Mouse (Mus musculus) embryonic stem cell, embryonic (primary cell): ENCODE measurements around the gene Ly6g5c.
"Not testable (repeated sequence)": the region's sequence is repeated elsewhere in the genome, so short reads cannot be mapped to it uniquely, and the experiment has no call there.

Source experiments
- CTCF ChIA-PET, 4 experiments: fragments of 300-600 bp in 2 of 4; fragments of 350-600 bp in 2 of 4; sonication (Branson Sonifier 250); formaldehyde crosslinking; loops; one replicate each; lab custom pipeline; 2022; ENCODE audit warnings: inconsistent platforms in 2 of 4; lab: Charles Lee
- POLR2A ChIA-PET, 4 experiments: fragments of 300-600 bp in 2 of 4; fragments of 350-600 bp in 2 of 4; sonication (Branson Sonifier 250); formaldehyde crosslinking; loops; one replicate each; lab custom pipeline; 2022; ENCODE audit warnings: antibody characterized with exemption in 4 of 4, inconsistent platforms in 1 of 4; lab: Charles Lee

Gene Ly6g5c

DNA sequence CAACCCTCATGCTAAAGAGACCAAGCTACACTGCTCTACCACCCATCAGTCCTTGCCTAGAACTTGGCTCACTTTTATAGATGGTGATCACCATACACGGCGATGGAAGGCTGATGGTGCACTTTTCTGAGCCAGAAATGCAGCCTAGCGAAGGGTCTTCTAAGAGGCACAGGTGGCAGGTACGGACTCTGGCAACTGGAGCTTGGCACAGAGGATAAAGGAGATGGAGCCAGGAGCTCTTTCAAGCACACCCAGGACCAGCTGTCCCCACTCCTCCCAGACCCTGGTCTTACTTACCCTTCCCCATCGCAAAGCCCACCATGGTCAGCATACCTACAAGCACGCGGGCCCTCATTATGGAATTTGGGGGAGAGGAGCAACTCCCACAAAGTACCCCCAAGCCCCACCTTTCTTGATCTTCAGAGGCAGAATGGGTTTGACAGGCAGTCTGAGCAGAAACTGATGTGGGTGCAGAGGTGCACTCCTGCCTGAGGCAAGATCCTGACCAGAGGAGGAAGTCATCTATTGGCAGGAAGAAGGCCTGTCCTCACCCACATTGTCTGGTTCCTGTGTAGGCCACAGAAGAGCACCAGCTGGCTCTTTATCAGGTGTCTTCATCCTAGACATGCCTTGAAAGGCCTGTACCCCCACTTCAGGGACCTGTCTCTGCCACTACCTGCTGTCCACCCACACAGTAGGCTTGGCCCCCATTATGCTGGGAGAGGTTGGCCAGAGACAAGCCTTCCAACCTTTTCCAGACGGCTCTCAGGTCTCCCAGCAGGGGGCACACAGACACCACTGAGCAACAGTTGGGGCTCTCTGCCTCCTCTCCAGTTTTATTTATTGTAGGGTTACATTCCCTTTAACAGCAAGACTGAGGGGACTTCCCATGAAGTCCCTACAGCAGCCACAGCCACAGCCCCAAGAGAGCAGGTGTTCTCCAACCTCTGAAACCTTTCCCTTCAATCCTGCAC lies 7.3 kb downstream of the Ly6g5c start, which contains the start of gene Ly6g5b:
TSS of gene Ly6g5b (minus strand) at position 383 of the 974 bp plus-strand sequence.
- ChIA-PET CTCF (interaction anchor here in 3 of 4 experiments (0.6 to 1.4 kb wide), 3 partner anchors 12 to 159 kb away, joined by 3 read pairs; no protein-coding TSS in a partner anchor), POLR2A (interaction anchor here in 2 of 4 experiments (0.7 to 2.3 kb wide), 6 partner anchors 9 to 51 kb away, joined by 3 to 15 read pairs (median 3); partner anchors contain the start of gene D17H6S53E (in 1 of the 2))

DNA sequence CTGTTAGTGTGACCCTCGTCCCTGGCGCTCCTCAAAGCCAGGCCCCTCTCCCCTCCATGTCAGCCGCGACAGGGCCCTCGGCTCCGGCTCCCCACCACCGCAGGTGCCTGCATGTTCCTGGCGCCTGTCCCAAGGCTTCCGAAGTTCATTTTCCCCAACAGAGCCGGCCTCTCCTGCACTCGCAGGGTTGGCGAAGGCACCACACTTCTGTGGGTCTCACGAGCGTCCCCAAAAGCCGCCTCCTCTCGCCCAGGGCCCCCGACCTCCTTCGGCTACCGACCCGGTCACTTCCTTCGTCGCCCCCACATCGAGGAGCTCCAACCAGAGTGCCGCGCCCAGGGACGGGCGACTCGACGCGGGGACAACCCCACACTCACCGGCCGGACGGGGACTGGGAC lies 12.7 kb downstream of the Ly6g5c start:
- POLR2A ChIA-PET: interaction anchor here (0.6 to 4.4 kb wide), 62 partner anchors 9 to 476 kb away, joined by 3 to 43 read pairs (median 4); partner anchors contain the start of genes Abhd16a (in 2 of the 4), Apom (in 2 of the 4), Ddx39b (in 2 of the 4) and Bag6 (in 1 of the 4)
- CTCF ChIA-PET: interaction anchor here (0.5 to 2.1 kb wide), 15 partner anchors 11 to 137 kb away, joined by 3 to 9 read pairs (median 4); partner anchors contain the start of gene Atp6v1g2 (in 1 of the 4)

DNA sequence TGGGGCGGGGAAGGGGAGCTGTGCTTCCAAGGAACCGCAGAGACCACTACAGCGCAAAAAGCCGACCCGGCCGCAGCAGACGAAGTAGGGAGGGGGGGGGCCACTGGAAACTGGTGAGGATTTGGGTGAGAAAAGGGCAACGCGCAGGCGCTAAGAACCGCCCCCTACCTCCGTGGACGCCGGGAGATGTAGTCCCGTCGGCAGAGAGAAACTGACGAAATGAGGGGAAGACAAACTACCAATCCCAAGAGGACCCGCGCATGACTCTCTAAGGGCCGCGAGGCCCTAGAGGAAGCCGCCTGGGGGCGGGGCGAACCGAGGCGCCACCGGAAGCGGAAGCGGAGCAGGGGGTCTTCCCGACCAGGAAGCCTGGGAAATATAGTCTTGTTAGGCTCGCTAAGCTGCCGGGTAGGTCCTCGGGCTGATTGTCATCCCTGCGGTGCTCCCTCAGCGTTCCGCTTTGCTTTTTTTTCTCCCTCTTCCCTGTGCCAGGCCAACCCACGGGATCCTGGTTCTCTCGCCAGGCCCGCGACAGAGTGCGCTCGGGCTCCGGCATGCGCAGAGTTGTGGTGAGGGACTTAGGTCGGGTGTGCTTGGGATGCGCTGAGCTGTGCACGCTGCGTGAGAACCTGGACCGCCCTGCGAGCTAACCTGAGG lies 13.2 kb downstream of the Ly6g5c start, which contains the start of gene Gpank1:
TSS of gene Gpank1 (plus strand) at position 313 of the 657 bp plus-strand sequence.
- CTCF ChIA-PET: interaction anchor here (0.5 to 2.1 kb wide), 19 partner anchors 9 to 137 kb away, joined by 3 to 9 read pairs (median 4); partner anchors contain the start of genes Apom (in 2 of the 4) and Atp6v1g2 (in 1 of the 4)
- POLR2A ChIA-PET: interaction anchor here (0.5 to 4.4 kb wide), 82 partner anchors 9 to 1033 kb away, joined by 3 to 43 read pairs (median 4); partner anchors contain the start of genes Ddx39b (in 3 of the 4), Abhd16a (in 2 of the 4), Apom (in 2 of the 4) and Msh5 (in 2 of the 4)

DNA sequence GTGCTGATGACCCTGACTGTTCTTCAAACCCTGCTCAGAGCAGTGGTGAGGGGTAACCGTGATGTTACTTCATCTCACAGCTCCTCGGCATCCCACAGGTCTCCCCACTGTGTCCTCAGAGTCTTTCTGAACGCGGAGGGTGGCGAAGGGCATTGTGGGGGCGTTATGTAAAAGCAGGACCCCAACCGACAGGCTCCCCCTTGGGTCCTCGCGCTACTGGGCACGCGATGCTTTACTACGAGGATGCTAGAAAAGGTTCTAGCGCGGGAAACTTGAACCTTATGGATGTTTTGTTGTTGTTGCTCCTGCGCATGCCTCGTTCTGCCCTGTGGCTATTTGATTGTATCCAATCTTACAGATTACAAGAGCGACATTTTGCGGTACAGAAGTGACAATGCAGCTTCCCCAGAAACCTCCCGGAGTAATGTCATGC lies 13.8 kb downstream of the Ly6g5c start, which contains the start of gene Csnk2b:
TSS of gene Csnk2b (minus strand) at position 183 of the 433 bp plus-strand sequence.
- ChIA-PET POLR2A (interaction anchor here (0.5 to 4.4 kb wide), 70 partner anchors 9 to 1034 kb away, joined by 3 to 43 read pairs (median 4); partner anchors contain the start of genes Ddx39b (in 3 of the 4), Abhd16a (in 2 of the 4), Apom (in 2 of the 4) and Msh5 (in 2 of the 4)), CTCF (interaction anchor here (0.7 to 2.1 kb wide), 16 partner anchors 9 to 133 kb away, joined by 3 to 9 read pairs (median 4); partner anchors contain the start of genes Apom (in 2 of the 4) and Atp6v1g2 (in 1 of the 4))

DNA sequence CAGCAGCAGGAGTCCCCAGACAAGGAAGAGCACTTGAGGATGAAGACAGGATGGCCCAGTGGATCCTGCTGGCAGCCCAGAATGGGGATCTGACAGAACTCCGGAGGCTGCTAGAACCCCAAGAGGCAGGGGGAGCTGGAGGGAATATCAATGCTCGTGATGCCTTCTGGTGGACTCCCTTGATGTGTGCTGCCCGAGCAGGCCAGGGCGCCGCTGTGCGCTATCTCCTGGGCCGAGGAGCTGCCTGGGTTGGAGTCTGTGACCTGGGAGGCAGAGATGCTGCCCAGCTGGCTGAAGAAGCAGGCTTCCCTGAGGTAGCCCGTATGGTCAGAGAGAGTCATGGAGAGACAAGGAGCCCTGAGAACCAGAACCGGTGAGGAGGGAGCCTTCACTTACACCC lies 15.2 kb downstream of the Ly6g5c start:
- CTCF ChIA-PET: not testable (repeated sequence)
- POLR2A ChIA-PET: interaction anchor here in 1 of 4 experiments (1.7 to 4.0 kb wide), 3 partner anchors 8 to 130 kb away, joined by 4 to 40 read pairs (median 27); partner anchors contain the start of gene Apom

DNA sequence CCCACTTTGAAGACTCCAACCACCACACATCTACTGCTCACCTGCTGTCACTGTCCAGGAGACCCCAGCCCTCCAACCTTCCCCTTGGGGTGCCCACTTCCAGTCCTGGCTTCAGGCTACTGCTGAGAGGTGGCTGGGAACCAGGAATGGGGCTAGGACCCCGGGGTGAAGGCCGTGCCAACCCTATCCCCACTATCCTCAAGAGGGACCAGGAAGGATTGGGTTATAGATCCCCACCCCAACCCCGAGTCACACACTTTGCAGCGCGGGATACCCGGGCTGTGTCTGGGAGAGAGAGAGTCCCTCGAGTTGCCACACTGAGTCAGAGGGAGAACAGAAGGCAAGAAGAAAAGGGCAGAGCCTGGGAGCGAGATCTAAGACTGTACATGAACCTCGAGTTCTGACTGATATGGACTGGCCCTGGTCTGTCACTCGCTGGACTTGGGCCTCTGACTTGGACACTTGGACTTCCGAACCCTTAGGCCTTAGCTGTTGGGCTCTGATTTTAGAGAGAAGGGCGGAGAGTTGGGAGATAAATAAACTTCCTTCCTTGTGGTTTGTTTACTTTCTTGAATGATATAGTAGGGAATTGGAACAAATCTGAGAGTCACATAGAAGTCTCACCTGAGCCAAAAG lies 16.3 kb downstream of the Ly6g5c start:
- ChIA-PET CTCF (interaction anchor here in 1 of 4 experiments (1.6 kb wide), 1 partner anchor 103 kb away, joined by 5 read pairs; no protein-coding TSS in a partner anchor), POLR2A (interaction anchor here in 2 of 4 experiments (0.8 to 3.9 kb wide), 9 partner anchors 8 to 117 kb away, joined by 3 to 22 read pairs (median 12); partner anchors contain the start of genes Ddah2 (in 2 of the 2), Ddx39b (in 1 of the 2) and Msh5 (in 1 of the 2))

DNA sequence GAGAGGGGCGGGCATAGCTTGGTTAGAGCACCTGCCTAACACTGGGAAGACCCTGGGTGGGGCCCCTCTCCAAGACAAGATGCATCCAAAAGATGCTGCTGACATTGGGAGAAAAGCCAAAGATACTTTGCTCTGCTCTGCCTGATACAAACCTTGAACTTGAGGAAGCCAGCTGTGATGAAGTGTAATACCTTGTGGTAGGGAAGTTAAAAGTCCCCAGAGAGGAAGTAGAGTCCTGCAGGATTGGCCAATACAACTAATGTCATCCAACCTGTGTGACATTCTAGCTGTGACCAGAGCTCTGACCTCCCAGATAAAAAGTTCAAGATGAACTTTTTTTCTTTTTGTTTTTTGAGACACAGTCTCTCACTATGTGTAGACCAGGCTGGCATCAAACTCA lies 17.0 kb downstream of the Ly6g5c start:
- POLR2A ChIA-PET: interaction anchor here in 2 of 4 experiments (0.6 to 4.1 kb wide), 22 partner anchors 8 to 175 kb away, joined by 3 to 27 read pairs (median 6); partner anchors contain the start of genes Ddah2 (in 2 of the 2), Abhd16a (in 1 of the 2), Bag6 (in 1 of the 2) and Ddx39b (in 1 of the 2)
- CTCF ChIA-PET: interaction anchor here in 2 of 4 experiments (0.6 to 1.6 kb wide), 3 partner anchors 44 to 214 kb away, joined by 3 to 6 read pairs (median 5); no protein-coding TSS in a partner anchor

DNA sequence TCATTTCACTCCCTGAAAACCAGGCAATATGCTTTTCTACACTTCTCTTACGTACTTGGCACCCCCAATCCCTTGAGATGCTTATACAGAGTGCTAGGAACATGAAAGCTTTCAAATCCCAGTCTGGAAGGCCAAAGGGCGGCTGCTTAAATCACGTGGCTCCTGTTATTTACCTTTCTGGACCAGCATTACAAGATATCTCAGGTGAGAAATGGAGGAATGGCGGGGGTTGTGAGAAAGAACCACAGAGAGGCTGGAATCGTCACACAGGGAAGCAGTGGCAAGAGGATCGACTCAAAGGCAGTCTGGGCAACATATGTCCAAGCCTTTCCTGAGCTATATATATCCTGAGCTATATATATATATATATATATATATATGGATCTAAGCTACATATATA lies 17.5 kb downstream of the Ly6g5c start:
- ChIA-PET POLR2A (interaction anchor here (0.6 to 4.1 kb wide), 48 partner anchors 9 to 177 kb away, joined by 3 to 27 read pairs (median 6); partner anchors contain the start of genes Ddah2 (in 2 of the 4), Ddx39b (in 2 of the 4), Msh5 (in 2 of the 4) and Abhd16a (in 1 of the 4)), CTCF (interaction anchor here in 3 of 4 experiments (0.6 to 1.9 kb wide), 12 partner anchors 41 to 812 kb away, joined by 3 to 9 read pairs (median 4); partner anchors contain the start of gene Ltb (in 1 of the 3))

DNA sequence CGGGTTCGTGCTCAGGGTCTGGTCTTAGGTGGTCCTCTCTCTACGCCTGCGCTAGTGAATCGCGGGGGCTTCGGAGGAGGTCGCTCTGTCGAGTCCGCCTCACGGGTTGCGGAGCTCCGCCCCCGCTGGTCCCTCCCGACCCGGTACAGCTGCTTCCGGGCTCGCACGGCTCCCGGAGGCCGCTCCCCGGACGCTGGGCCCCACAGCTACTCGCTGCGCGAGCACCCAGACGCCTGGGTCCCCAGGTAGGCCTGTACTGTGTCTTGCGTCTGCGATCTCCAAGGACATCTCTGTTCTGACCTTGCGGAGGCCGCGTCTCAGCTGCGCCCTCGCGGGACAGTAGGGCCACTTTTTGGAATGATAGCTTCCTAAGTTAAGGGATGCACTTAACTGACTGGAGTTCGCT lies 18.1 kb downstream of the Ly6g5c start, which contains the start of gene D17H6S53E:
TSS of gene D17H6S53E (plus strand) at position 168 of the 406 bp plus-strand sequence.
- ChIA-PET POLR2A (interaction anchor here (0.6 to 4.1 kb wide), 53 partner anchors 8 to 228 kb away, joined by 3 to 27 read pairs (median 4); partner anchors contain the start of genes Ddah2 (in 2 of the 4), Ddx39b (in 2 of the 4), Msh5 (in 2 of the 4) and Abhd16a (in 1 of the 4)), CTCF (interaction anchor here (0.5 to 1.9 kb wide), 13 partner anchors 40 to 813 kb away, joined by 3 to 13 read pairs (median 4); partner anchors contain the start of gene Ltb (in 1 of the 4))

DNA sequence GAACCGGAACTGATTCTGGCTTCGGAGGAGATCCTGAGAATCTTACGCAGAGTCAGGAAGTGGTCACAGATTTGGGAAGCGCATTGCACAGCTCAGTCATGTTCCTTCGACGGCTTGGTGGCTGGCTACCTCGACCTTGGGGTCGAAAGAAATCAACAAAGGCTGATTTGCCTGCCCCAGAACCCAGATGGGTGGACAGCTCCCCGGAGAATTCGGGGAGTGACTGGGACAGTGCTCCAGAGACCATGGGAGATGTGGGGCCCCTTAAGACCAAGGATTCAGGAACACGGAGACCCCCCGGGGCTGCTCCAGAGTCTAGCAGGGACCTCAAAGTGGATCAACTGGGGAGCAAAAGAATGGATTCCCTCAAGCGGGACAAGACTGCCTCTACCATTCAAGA lies 18.9 kb downstream of the Ly6g5c start:
- POLR2A ChIA-PET: interaction anchor here (0.6 to 4.1 kb wide), 32 partner anchors 8 to 229 kb away, joined by 3 to 27 read pairs (median 7); partner anchors contain the start of genes Ddx39b (in 2 of the 4), C2 (in 1 of the 4), Ddah2 (in 1 of the 4) and Ehmt2 (in 1 of the 4)
- CTCF ChIA-PET: interaction anchor here in 3 of 4 experiments (0.6 to 1.9 kb wide), 7 partner anchors 17 to 106 kb away, joined by 3 to 9 read pairs (median 3); no protein-coding TSS in a partner anchor

DNA sequence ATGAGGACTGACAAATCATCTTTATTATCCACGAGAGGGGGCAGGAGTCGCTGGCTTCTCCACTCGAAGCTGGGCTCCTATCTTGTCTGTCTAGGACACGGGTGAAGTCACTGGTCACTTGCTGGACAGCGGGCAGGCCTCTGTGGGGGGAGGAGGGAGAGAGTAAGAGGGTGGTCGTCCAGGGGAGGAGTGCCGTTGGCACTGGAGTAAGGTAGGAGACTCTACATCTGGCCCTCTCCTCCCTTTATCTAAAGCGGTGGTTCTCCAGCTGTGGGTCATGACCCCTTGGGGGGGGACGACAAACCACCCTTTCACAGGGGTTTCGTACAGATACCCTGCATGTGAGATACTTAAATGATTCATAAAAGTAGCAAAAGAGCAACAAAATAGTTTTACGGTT lies 20.9 kb downstream of the Ly6g5c start:
- POLR2A ChIA-PET: interaction anchor here in 2 of 4 experiments (0.9 to 5.2 kb wide), 11 partner anchors 8 to 164 kb away, joined by 3 to 56 read pairs (median 23); partner anchors contain the start of genes Csnk2b (in 2 of the 2), Ddx39b (in 2 of the 2) and Gpank1 (in 2 of the 2)

DNA sequence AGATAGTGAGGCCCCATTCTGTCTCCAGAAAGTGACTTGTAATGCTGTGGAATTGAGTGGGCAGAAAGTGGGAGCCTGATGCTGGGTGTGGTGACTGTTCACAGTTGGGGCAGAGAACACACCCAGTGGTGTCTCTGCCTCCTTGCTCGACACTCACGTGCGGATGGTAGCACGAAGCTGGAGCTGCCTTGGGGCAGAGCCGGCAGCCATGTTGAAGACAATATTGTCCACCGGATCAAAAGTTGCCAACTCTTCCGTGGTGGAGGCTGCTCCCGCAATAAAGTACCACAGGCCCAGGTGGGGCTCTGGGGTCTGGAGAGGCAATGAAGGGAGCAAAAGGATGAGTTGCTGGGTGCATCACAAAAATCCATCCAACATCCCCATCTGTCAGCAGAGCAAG lies 23.0 kb downstream of the Ly6g5c start:
- CTCF ChIA-PET: interaction anchor here in 3 of 4 experiments (0.6 to 2.0 kb wide), 6 partner anchors 9 to 114 kb away, joined by 3 to 6 read pairs (median 4); partner anchors contain the start of genes Csnk2b (in 1 of the 3) and Gpank1 (in 1 of the 3)

More for the DNA sequence above, 20.9 kb downstream of the Ly6g5c start:
- CTCF ChIA-PET: interaction anchor here in 2 of 4 experiments (0.7 to 0.9 kb wide), 2 partner anchors 174 to 197 kb away, joined by 4 to 5 read pairs; no protein-coding TSS in a partner anchor

DNA sequence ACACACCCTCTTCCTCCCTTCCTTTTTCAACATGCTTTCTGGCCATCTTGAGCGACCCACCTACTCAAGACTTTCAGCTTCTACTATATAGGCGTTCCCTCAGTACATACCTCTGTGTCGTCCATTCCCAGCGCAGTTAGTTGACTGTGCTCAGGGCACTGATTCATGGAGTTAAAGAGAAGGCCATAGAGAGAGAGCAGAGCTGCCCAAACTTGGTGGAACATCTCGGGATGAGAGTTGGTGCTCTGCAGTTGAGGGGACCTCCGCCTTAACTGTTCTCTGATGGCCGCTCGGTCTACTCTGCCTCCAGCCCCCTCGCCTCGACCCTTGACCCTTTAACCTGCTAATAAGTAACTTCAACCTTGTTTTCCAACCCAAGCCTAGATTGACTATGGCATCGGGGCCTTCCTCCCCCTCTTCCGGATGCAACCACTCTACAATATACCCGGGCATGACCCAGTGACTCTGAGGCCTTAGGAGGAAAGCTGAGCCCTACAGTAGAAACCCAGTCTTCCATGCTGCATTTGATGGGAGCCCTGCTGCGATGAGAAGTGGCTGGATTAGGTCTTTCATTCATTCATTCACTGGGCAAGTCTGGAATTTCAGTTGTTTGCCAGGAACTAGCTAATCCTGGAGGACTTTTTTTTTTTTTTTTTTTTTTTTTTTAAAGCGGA lies 23.6 kb downstream of the Ly6g5c start, which contains the start of gene Apom:
TSS of gene Apom (minus strand) at position 551 of the 674 bp plus-strand sequence.
- CTCF ChIA-PET: interaction anchor here (0.6 to 2.0 kb wide), 10 partner anchors 9 to 123 kb away, joined by 3 to 8 read pairs (median 4); partner anchors contain the start of genes Csnk2b (in 3 of the 4) and Gpank1 (in 2 of the 4)

More for the DNA sequence above, 23.0 kb downstream of the Ly6g5c start:
- POLR2A ChIA-PET: interaction anchor here in 3 of 4 experiments (0.6 to 5.2 kb wide), 35 partner anchors 8 to 206 kb away, joined by 3 to 56 read pairs (median 4); partner anchors contain the start of genes Csnk2b (in 3 of the 3), Ddx39b (in 3 of the 3), Gpank1 (in 3 of the 3) and Atp6v1g2 (in 1 of the 3)

DNA sequence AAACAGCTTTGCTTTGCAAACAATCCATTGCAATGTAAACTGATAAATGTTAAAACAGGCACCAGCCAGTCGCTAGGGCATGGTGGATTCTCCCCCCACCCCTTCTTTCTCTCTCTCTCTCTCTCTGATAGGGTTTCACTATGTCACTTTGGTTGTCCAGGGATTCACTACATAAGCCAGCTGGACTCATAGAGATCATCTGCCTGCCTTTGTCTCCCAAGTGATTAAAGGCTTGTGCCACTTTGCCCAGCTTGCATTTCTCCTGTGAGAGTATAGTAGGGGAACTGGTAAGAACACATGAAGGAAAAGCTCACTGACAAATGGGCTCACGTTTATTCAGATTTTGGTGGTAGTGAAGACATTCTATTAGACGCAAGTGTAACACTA lies 24.1 kb downstream of the Ly6g5c start:
- POLR2A ChIA-PET: interaction anchor here (0.6 to 5.2 kb wide), 37 partner anchors 8 to 488 kb away, joined by 3 to 56 read pairs (median 4); partner anchors contain the start of genes Ddx39b (in 3 of the 4), Csnk2b (in 2 of the 4), Gpank1 (in 2 of the 4) and Ddah2 (in 1 of the 4)
- CTCF ChIA-PET: interaction anchor here (0.6 to 1.5 kb wide), 7 partner anchors 8 to 123 kb away, joined by 3 to 8 read pairs (median 4); partner anchors contain the start of genes Csnk2b (in 2 of the 4) and Gpank1 (in 1 of the 4)

More for the DNA sequence above, 23.6 kb downstream of the Ly6g5c start, which contains the start of gene Apom:
- POLR2A ChIA-PET: interaction anchor here (0.6 to 5.2 kb wide), 42 partner anchors 9 to 487 kb away, joined by 3 to 56 read pairs (median 4); partner anchors contain the start of genes Csnk2b (in 3 of the 4), Ddx39b (in 3 of the 4), Gpank1 (in 3 of the 4) and Ddah2 (in 1 of the 4)
